Mouse (Mus musculus): ENCODE results near the gene Bet1l. TPM values are rescaled to one million over a fixed set of nuclear protein-coding genes. Genes with fewer than 3 reads are reported as not detected.

The Bet1l gene
- polyA plus RNA-seq, 1 experiment from 2014 or later: 44.2 TPM

DNA sequence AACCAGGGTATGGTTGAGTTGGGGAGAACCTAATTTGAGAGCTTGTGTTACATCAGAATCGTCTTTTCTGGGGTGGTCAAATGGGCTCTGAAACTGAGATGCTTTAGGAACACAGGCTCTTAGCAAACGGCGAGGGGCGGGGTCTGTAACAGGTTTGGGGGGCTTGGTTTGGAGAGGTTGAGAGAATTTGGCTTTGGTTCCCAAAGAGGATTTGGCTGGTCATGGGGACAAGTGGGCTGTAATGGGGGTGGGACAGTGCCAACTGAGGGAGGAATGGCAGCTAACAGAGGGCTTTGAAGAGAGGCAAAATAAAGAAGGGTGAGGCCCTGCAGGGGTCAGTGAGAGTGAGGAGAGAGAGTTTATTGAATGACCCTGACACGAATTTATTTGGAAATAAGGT, 17.8 kb downstream of the Bet1l start:
- H3K36me3 ChIP-seq (ENCODE audit: control insufficient read depth, insufficient read depth, low read length): no peaks in the 10 kb centered on the region
- H3K4me1 ChIP-seq (replicated peaks; ENCODE audit: control insufficient read depth, insufficient read depth, low read length): no peaks in the 10 kb centered on the region; the same call in 1 of the 2 replicates
- no peaks in the 10 kb centered on the region for H3K9me3 ChIP-seq (ENCODE audit: control insufficient read depth, low read length)
- no peak overlapping the region for H3K9ac ChIP-seq (ENCODE audit: low read length)
- H3K4me2 ChIP-seq (ENCODE audit: low read depth, low read length): no peak overlapping the region
- WGBS: 54% methylated on average over 5 of the region's 5 CpGs
- peaks cover 3% of the 10 kb centered on the region; the same call in 1 of the 2 replicates for H3K27me3 ChIP-seq (ENCODE audit: control insufficient read depth, insufficient read depth, low read depth, low read length)
- ATAC-seq (ENCODE audit: low read depth): no peak
- no peak overlapping the region for H3K4me3 ChIP-seq (ENCODE audit: low read length)
- H3K27ac ChIP-seq (ENCODE audit: low read length): no peak overlapping the region

DNA sequence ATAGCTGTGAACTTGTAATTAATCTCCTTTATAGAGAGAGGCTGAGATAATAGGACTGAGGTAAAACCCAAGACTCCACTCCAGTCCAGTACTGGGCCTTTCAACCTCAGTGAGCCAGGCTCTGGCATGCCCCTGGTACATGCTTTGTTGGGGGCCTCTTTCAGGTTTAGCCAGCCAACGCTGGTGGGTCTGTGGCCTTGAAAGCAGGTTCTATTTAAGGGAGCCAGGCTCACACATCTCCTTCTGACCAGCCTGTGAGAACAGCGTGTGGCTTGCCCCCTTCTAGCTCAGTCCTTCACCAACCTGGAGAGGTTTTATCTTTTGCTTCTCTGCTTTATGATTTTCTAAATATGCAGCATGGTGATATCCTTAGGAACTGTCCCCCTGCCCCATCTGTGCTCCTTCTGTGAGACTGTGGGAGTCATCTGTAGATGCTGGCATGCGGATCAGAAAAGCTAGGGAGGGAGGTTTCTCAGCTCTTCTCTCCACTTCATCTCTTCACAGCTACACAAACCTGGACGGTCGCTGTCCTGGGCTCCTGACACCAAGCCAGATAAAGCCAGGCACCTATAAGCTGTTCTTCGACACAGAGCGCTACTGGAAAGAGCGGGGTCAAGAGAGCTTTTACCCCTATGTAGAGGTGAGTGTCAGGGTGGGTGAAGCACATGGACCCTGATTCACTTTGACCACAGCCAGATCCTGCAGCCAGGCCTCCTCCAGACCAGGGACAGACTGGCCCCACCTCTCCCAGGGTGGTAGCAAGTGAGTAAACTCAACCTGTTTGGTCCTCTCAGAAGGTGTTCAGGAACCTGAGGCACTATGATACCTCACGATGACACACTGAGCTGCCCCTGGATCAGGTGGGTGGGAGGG, 20.9 kb downstream of the Bet1l start:
- H3K27ac ChIP-seq (ENCODE audit: low read length): no peak overlapping the region
- H3K9ac ChIP-seq (ENCODE audit: low read length): no peak overlapping the region
- no peak overlapping the region for H3K4me2 ChIP-seq (ENCODE audit: low read depth, low read length)
- H3K36me3 ChIP-seq (ENCODE audit: control insufficient read depth, insufficient read depth, low read length): no peaks in the 10 kb centered on the region
- no peaks in the 10 kb centered on the region for H3K27me3 ChIP-seq (ENCODE audit: control insufficient read depth, insufficient read depth, low read depth, low read length)
- no peak overlapping the region for H3K4me3 ChIP-seq (ENCODE audit: low read length)
- no peaks in the 10 kb centered on the region for H3K9me3 ChIP-seq (ENCODE audit: control insufficient read depth, low read length)
- no peaks in the 10 kb centered on the region; the same call in 1 of the 2 replicates for H3K4me1 ChIP-seq (replicated peaks; ENCODE audit: control insufficient read depth, insufficient read depth, low read length)
- WGBS: 69% methylated on average over 9 of the region's 9 CpGs
- ATAC-seq (ENCODE audit: low read depth): no peak

DNA sequence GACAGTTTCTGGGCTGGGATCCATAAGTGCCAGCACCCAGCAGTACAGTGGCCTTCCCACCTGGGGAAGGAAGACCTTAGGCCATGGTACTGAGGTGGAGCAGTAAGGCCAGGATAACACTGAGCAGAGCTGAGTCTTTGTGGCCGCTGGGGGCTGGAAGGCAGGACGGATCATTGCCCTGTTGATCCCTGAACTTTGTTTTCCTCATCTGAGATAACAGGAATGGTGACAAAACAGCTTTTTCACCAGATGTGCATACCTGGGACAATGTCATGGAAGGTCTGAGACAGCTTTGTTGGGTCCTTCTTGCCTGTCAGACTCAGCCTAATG, 21.7 kb downstream of the Bet1l start:
- Histone ChIP-seq H3K4me1 (replicated peaks; ENCODE audit: control insufficient read depth, insufficient read depth, low read length) (no peaks in the 10 kb centered on the region), H3K27ac (ENCODE audit: low read length) (no peak overlapping the region), H3K9me3 (ENCODE audit: control insufficient read depth, low read length) (no peaks in the 10 kb centered on the region), H3K4me3 (ENCODE audit: low read length) (no peak overlapping the region), H3K36me3 (ENCODE audit: control insufficient read depth, insufficient read depth, low read length) (no peaks in the 10 kb centered on the region), H3K27me3 (ENCODE audit: control insufficient read depth, insufficient read depth, low read depth, low read length) (no peaks in the 10 kb centered on the region), H3K9ac (ENCODE audit: low read length) (no peak overlapping the region; the same call in 1 of the 2 replicates), H3K4me2 (ENCODE audit: low read depth, low read length) (peak overlapping the region; percentile 30)
- ATAC-seq (ENCODE audit: low read depth): 0 out of 2 replicates have a peak, but pooled peaks have one; percentile 23
- WGBS: 58% methylated on average over 2 of the region's 2 CpGs

DNA sequence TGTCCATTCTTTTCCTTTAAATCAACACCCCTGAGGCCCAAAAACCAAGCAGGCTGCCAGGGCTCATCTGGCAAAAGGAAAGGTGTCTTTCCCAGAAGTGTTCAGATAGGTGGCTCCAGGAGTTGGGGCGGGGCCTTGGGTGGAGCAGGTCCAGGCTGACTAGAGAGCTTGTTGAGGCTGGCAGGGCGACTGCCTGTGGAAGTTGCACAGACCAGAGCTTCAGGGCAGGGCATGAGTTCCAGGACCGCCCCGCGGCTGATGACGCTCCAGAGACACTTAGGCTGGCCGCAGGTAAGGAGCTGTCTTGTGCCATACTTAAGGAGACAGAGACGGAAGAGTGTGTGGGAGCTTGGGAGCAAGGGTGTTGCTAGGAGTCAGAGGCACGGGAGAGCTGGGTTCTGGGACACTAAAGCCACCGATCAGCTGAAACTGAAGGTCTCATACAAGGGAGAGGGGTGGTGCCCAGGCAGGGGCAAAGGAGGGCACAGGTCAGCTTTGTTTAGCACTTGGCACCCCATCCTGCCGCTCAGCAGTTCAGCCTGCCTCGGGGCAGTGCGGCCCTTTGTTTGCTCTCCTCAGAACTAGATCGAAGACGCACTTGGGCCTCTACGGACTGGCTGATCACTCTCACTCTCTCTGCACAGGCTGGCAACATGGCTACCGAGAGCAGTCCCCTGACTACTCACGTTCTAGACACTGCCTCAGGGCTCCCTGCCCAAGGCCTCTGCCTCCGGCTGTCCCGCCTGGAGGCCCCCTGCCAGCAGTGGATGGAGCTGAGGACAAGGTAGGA, 22.2 kb downstream of the Bet1l start, which contains the start of gene Urah:
TSS of gene Urah (plus strand) at position 51 of the 790 bp plus-strand sequence.
- peak; percentile 82 for ATAC-seq (ENCODE audit: low read depth)
- H3K4me1 ChIP-seq (replicated peaks; ENCODE audit: control insufficient read depth, insufficient read depth, low read length): no peaks in the 10 kb centered on the region
- H3K9ac ChIP-seq (ENCODE audit: low read length): peak within 1 kb of the TSS; percentile 9; the same call in 1 of the 2 replicates
- peak within 1 kb of the TSS; percentile 9; the same call in 1 of the 2 replicates for H3K4me3 ChIP-seq (ENCODE audit: low read length)
- no peak within 1 kb of the TSS for H3K27ac ChIP-seq (ENCODE audit: low read length)
- no peaks in the 10 kb centered on the region for H3K9me3 ChIP-seq (ENCODE audit: control insufficient read depth, low read length)
- H3K4me2 ChIP-seq (ENCODE audit: low read depth, low read length): peak within 1 kb of the TSS; percentile 30
- WGBS: 32% methylated on average over 20 of the region's 20 CpGs
- no peaks in the 10 kb centered on the region for H3K36me3 ChIP-seq (ENCODE audit: control insufficient read depth, insufficient read depth, low read length)
- H3K27me3 ChIP-seq (ENCODE audit: control insufficient read depth, insufficient read depth, low read depth, low read length): no peaks in the 10 kb centered on the region

DNA sequence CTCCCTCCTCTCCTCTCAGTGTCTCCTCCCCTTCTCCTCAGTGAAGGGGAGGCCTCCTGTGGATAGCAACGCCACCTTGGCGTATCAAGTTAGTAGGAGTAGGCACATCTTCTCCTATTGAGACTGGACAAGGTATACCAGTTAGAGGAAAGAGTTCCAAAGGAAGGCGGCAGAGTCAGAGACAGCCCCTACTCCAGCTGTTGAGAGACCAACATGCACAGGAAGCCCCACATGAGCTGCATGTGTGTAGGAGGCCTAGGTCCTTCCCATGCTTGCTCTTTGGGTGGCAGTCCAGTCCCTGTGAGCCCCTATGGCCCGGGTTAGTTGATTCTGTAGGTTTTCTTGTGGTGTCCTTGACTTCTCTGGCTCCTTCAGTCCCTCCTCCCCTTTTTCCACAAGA, 24.0 kb downstream of the Bet1l start:
- no peak for ATAC-seq (ENCODE audit: low read depth)
- H3K4me3 ChIP-seq (ENCODE audit: low read length): no peak overlapping the region

DNA sequence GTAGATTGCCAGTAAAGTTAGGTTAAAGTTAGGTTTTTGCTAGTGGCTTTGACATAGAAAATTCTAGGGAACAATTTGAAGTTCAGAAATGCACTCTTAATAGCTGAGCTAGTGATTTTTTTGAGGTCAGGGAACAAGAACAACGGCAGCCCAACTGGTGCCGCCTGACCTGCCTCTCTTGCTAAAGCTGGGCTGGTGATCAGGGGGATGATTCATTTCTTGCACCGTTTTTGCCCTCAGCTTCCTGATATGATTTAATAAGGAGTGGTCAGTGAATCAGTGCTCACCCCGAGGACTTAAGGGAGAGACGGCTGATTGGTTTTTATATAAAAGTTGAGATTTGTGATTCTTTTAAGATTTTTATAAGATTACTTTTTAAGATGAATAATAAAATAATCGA, 25.9 kb downstream of the Bet1l start:
- no peaks in the 10 kb centered on the region for H3K4me1 ChIP-seq (replicated peaks; ENCODE audit: control insufficient read depth, insufficient read depth, low read length)
- no peaks in the 10 kb centered on the region for H3K27me3 ChIP-seq (ENCODE audit: control insufficient read depth, insufficient read depth, low read depth, low read length)
- H3K4me2 ChIP-seq (ENCODE audit: low read depth, low read length): no peak overlapping the region
- H3K9ac ChIP-seq (ENCODE audit: low read length): no peak overlapping the region
- ATAC-seq (ENCODE audit: low read depth): no peak
- WGBS: 54% methylated on average over 6 of the region's 6 CpGs
- H3K27ac ChIP-seq (ENCODE audit: low read length): no peak overlapping the region
- H3K36me3 ChIP-seq (ENCODE audit: control insufficient read depth, insufficient read depth, low read length): no peaks in the 10 kb centered on the region
- H3K4me3 ChIP-seq (ENCODE audit: low read length): no peak overlapping the region
- no peaks in the 10 kb centered on the region for H3K9me3 ChIP-seq (ENCODE audit: control insufficient read depth, low read length)

More for the DNA sequence above, 24.0 kb downstream of the Bet1l start:
- H3K4me2 ChIP-seq (ENCODE audit: low read depth, low read length): no peak overlapping the region
- no peak overlapping the region for H3K9ac ChIP-seq (ENCODE audit: low read length)
- H3K27ac ChIP-seq (ENCODE audit: low read length): no peak overlapping the region
- H3K9me3 ChIP-seq (ENCODE audit: control insufficient read depth, low read length): no peaks in the 10 kb centered on the region
- H3K36me3 ChIP-seq (ENCODE audit: control insufficient read depth, insufficient read depth, low read length): no peaks in the 10 kb centered on the region
- no peaks in the 10 kb centered on the region for H3K27me3 ChIP-seq (ENCODE audit: control insufficient read depth, insufficient read depth, low read depth, low read length)
- WGBS: 79% methylated on average over 4 of the region's 4 CpGs
- H3K4me1 ChIP-seq (replicated peaks; ENCODE audit: control insufficient read depth, insufficient read depth, low read length): no peaks in the 10 kb centered on the region

DNA sequence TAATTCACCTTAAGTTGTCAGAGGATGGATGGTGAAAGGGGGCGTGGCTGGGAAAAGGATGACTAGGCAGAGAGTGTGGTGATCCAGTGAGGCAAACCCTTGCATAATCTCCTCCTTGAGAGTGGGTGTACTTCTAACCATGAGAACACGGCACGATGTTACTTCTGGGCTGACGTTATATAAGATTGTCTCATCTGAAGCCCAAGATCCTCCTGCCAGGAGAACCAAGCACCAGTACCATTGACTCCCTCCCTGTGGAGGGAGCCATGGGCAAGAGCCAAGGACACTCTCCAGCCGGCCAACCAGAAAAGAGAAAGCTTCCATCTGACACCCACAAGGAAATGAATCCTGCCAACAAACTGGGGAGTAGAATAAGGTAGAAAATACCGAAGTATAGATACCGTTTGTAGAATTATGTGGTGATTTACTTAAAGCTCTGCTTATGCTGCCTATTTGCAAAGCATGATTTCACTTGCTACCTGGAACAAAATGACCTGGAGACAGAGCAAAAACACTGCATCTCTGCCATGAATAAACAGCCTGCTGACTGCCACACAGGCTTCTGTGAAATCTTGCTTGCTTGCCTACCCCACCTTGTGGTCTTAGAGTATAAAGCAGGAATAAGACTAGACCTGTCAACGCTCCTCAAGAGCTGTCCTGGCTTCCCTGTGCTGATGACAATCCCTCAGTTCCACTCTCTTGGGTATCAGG, 29.1 kb downstream of the Bet1l start:
- 18% methylated on average over 8 of the region's 8 CpGs for WGBS
- Histone ChIP-seq H3K4me3 (ENCODE audit: low read length) (no peak overlapping the region), H3K4me1 (replicated peaks; ENCODE audit: control insufficient read depth, insufficient read depth, low read length) (no peaks in the 10 kb centered on the region), H3K9me3 (ENCODE audit: control insufficient read depth, low read length) (no peaks in the 10 kb centered on the region), H3K36me3 (ENCODE audit: control insufficient read depth, insufficient read depth, low read length) (no peaks in the 10 kb centered on the region), H3K9ac (ENCODE audit: low read length) (no peak overlapping the region), H3K27me3 (ENCODE audit: control insufficient read depth, insufficient read depth, low read depth, low read length) (no peaks in the 10 kb centered on the region), H3K4me2 (ENCODE audit: low read depth, low read length) (no peak overlapping the region), H3K27ac (ENCODE audit: low read length) (no peak overlapping the region)
- ATAC-seq (ENCODE audit: low read depth): no peak

DNA sequence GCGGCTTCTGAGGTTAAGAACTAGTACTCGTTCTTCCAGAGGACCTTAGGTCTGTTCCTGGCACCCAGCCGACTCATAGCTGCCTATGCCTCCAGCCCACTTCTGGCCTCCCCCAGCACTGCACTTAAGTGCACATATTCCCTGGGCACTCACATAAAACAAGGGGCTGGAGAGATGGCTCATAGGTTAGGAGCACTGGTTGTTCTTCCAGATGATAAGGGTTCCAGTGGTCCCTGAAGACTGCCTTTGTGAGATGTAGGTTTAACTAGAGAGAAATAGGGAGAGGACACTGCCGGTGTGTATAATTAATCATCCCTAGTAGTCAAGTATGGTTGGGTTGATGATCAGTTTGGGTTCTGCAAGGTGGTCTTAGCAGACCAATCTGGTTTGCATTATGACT, 34.6 kb downstream of the Bet1l start:
- H3K27me3 ChIP-seq (ENCODE audit: control insufficient read depth, insufficient read depth, low read depth, low read length): no peaks in the 10 kb centered on the region

More for the DNA sequence above, 34.6 kb downstream of the Bet1l start:
- no peak for ATAC-seq (ENCODE audit: low read depth)
- WGBS: 87% methylated on average over 4 of the region's 4 CpGs
- Histone ChIP-seq H3K27ac (ENCODE audit: low read length) (no peak overlapping the region), H3K9me3 (ENCODE audit: control insufficient read depth, low read length) (no peaks in the 10 kb centered on the region), H3K4me3 (ENCODE audit: low read length) (no peak overlapping the region), H3K4me2 (ENCODE audit: low read depth, low read length) (no peak overlapping the region), H3K9ac (ENCODE audit: low read length) (no peak overlapping the region), H3K36me3 (ENCODE audit: control insufficient read depth, insufficient read depth, low read length) (no peaks in the 10 kb centered on the region), H3K4me1 (replicated peaks; ENCODE audit: control insufficient read depth, insufficient read depth, low read length) (no peaks in the 10 kb centered on the region; the same call in 1 of the 2 replicates)

Measured in lung, embryonic 16.5 days (tissue).